Mouse (Mus musculus) stomach, embryonic 14.5 days (tissue): Measurements from ENCODE around the gene Dst. TPM values are rescaled to one million over a fixed set of nuclear protein-coding genes. Genes with fewer than 3 reads are reported as not detected.

ENCODE experiments used
- ATAC-seq: fragments of 200-750 bp; cut with Nextera tagmentation; 2 replicates; pipeline ENCODE4 v1.8.0; 2017; ENCODE audit warnings: low read depth, moderate TSS enrichment; ENCODE audit not compliant: insufficient number of reproducible peaks, insufficient read depth, low FRiP score
- H3K27ac ChIP-seq: fragments of 300-500 bp; sonication (generic); 2 replicates; pipeline ENCODE4 v1.5.1; 2014; ENCODE audit warnings: mild to moderate bottlenecking, low read length, moderate library complexity, mixed read lengths
- H3K27me3 ChIP-seq: fragments of 300-500 bp; sonication (generic); 2 replicates; pipeline ENCODE4 v1.6.1; 2014; ENCODE audit warnings: low read length, control low read depth, mixed read lengths; ENCODE audit not compliant: control insufficient read depth, insufficient read depth
- H3K36me3 ChIP-seq: fragments of 300-500 bp; sonication (generic); 2 replicates; pipeline ENCODE4 v1.6.1; 2014; ENCODE audit warnings: mild to moderate bottlenecking, control low read depth, low read length, moderate library complexity, mixed read lengths; ENCODE audit not compliant: control insufficient read depth, insufficient read depth
- H3K4me1 ChIP-seq: fragments of 300-500 bp; sonication (generic); 2 replicates; pipeline ENCODE4 v1.6.1; 2014; ENCODE audit warnings: low read length, control low read depth, mixed read lengths; ENCODE audit not compliant: control insufficient read depth, insufficient read depth
- H3K4me2 ChIP-seq: fragments of 300-500 bp; sonication (generic); replicated peaks from 2 replicates; pipeline ENCODE4 v1.6.1; 2014; ENCODE audit warnings: low read depth, low read length, control low read depth
- H3K4me3 ChIP-seq: fragments of 300-500 bp; sonication (generic); 2 replicates; pipeline ENCODE4 v1.5.1; 2014; ENCODE audit warnings: low read depth, low read length, control low read depth
- H3K9ac ChIP-seq: fragments of 300-500 bp; sonication (generic); replicated peaks from 2 replicates; pipeline ENCODE4 v1.6.1; 2014; ENCODE audit warnings: low read depth, mild to moderate bottlenecking, control low read depth, low read length, moderate library complexity, mixed read lengths
- H3K9me3 ChIP-seq: fragments of 300-500 bp; sonication (generic); 2 replicates; pipeline ENCODE4 v1.6.1; 2016; ENCODE audit warnings: low read depth, low read length, control low read depth; ENCODE audit not compliant: control insufficient read depth
- WGBS: fragments of 180-500 bp; shearing (Covaris S2); extraction: QIAGEN DNeasy Blood & Tissue Kit; methylation state at CpG from one replicate; pipeline ENCODE4 v1.1.7; 2014; 5-methylcytosine and 5-hydroxymethylcytosine counted together
- polyA plus RNA-seq: library from polyadenylated mRNA; unstranded; fragments of >200 nt; fragmentation: Nextera tagmentation; extraction: Ambion mirVana; gene quantifications from 2 replicates; pipeline ENCODE4 v1.2.1, GENCODE M21; 2014

Dst gene
- polyA plus RNA-seq, 1 experiment from 2014 or later: 42.0 TPM

DNA sequence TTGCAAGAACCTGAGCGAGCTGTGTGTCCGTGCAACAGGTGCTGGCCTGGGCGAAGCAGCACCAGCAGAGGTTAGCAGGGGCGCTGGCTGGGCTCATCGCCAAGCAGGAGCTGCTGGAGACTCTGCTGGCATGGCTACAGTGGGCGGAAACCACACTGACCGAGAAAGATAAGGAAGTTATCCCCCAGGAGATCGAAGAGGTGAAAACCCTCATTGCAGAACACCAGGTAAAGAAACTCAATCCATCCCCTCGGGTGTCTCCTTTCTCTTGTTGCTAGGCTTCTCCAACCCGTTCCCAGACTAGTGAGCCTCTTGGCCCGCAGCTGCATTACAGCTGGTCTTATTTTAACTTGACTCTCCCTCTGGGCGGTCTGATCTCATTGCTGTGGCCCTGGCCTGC lies 382.3 kb downstream of the Dst start:
- Histone ChIP-seq H3K9me3 (no peaks in the 10 kb centered on the region), H3K27ac (no peak overlapping the region), H3K4me2 (no peak overlapping the region), H3K36me3 (peaks cover 15% of the 10 kb centered on the region), H3K4me3 (no peak overlapping the region), H3K4me1 (no peaks in the 10 kb centered on the region), H3K27me3 (no peaks in the 10 kb centered on the region), H3K9ac (no peak overlapping the region)
- no peak for ATAC-seq
- WGBS: 85% methylated on average over 12 of the region's 12 CpGs

DNA sequence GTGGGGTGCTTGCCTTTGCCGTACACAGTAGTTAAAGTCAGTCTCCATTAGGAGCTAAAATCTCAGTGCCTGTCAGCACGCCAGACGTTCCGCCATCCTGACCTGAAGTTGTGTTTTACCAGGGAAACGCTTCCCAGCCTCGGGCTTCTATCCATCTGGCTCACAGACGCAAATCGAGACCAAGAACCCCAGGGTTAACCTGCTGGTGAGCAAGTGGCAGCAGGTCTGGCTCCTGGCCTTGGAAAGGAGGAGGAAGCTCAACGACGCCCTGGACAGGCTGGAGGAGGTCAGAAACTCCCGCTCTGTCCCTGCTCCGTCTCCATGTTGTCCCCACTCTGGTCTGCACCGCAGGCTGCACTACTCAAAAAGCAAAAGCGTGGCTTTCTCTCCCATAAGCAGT lies 385.2 kb downstream of the Dst start:
- ATAC-seq: no peak

DNA sequence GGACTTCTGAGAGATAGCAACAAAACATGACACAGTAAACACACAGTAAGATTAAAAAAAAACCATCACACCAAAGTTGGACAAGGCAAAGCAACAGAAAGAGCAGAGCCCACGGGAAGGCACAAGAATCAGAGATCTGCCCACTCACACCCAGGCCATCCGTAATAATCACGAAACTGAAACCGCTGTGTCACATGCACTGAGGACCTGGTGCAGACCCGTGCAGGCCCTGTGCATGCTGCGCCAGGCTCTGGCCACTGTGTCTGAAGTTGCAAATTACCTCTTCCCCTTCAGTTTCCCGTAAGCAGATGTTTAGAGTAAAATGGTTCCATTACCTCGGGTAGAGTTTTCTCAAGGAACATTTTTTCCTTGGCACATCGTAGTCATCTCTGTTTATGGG lies 389.6 kb downstream of the Dst start:
- no peak overlapping the region for H3K4me2 ChIP-seq
- 86% methylated on average over 9 of the region's 9 CpGs for WGBS
- no peak overlapping the region for H3K27ac ChIP-seq
- no peaks in the 10 kb centered on the region for H3K4me1 ChIP-seq
- H3K27me3 ChIP-seq: no peaks in the 10 kb centered on the region
- no peak for ATAC-seq
- H3K9me3 ChIP-seq: no peaks in the 10 kb centered on the region
- H3K9ac ChIP-seq: no peak overlapping the region
- H3K36me3 ChIP-seq: peaks cover 16% of the 10 kb centered on the region; the same call in 1 of the 2 replicates
- H3K4me3 ChIP-seq: no peak overlapping the region

More for the DNA sequence above, 385.2 kb downstream of the Dst start:
- H3K4me2 ChIP-seq: no peak overlapping the region
- H3K4me1 ChIP-seq: no peaks in the 10 kb centered on the region
- no peak overlapping the region for H3K4me3 ChIP-seq
- no peak overlapping the region for H3K9ac ChIP-seq
- H3K27ac ChIP-seq: no peak overlapping the region
- no peaks in the 10 kb centered on the region for H3K27me3 ChIP-seq
- no peaks in the 10 kb centered on the region for H3K9me3 ChIP-seq
- peaks cover 16% of the 10 kb centered on the region; the same call in 1 of the 2 replicates for H3K36me3 ChIP-seq
- 86% methylated on average over 14 of the region's 14 CpGs for WGBS

DNA sequence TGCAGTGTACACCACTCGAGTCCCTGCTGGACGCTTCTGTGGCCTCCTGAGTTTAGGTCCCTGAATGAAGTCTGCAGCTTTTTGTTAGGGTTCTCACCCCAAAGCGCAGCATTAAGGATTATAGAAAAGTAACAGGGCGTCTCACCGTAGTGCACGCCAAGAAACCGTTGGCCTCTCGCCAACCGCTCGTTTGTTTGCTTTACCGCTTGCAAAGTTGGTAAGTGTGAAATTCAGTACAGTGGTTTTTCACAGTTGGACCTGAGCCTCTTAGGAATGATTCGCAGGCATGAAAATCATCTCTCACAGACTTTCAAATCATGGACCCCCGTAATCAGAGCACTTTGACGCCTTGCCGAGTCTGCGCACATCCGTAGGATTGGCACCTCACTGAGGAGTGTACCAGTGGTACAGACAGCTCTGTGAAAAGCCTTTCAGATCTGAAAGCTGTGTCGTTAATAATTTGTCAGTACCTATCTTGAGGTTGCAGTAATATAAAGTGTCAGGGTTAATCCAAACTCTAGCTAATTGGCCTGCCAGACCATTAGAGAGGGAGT lies 390.7 kb downstream of the Dst start:
- ATAC-seq: no peak; the same call in 1 of the 2 replicates
- WGBS: 65% methylated on average over 18 of the region's 18 CpGs
- Histone ChIP-seq H3K4me2 (no peak overlapping the region), H3K36me3 (peaks cover 16% of the 10 kb centered on the region; the same call in 1 of the 2 replicates), H3K27ac (no peak overlapping the region), H3K9me3 (no peaks in the 10 kb centered on the region), H3K4me1 (no peaks in the 10 kb centered on the region), H3K27me3 (no peaks in the 10 kb centered on the region), H3K4me3 (no peak overlapping the region), H3K9ac (no peak overlapping the region)

DNA sequence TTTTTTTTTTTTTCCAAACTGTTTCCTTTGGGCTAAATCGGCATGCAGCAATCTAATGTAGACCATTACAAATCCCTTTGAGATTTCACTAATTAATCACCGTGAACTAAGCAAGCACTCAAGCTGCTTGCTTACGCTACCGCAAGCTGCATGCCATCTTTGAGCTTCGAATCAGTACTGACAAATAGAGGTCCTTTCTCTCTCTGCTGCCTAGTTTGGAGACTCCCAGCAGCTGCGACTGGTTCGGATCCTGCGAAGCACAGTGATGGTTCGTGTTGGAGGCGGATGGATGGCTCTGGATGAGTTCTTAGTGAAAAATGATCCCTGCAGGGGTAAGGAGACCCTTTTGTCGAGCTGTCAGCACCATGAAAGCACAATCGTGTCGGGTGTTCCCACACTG lies 391.5 kb downstream of the Dst start:
- H3K9ac ChIP-seq: no peak overlapping the region
- H3K36me3 ChIP-seq: peaks cover 16% of the 10 kb centered on the region; the same call in 1 of the 2 replicates
- H3K4me1 ChIP-seq: no peaks in the 10 kb centered on the region
- WGBS: 71% methylated on average over 13 of the region's 13 CpGs
- H3K4me2 ChIP-seq: no peak overlapping the region
- ATAC-seq: no peak
- H3K27me3 ChIP-seq: no peaks in the 10 kb centered on the region
- H3K4me3 ChIP-seq: no peak overlapping the region
- no peaks in the 10 kb centered on the region for H3K9me3 ChIP-seq
- no peak overlapping the region for H3K27ac ChIP-seq

DNA sequence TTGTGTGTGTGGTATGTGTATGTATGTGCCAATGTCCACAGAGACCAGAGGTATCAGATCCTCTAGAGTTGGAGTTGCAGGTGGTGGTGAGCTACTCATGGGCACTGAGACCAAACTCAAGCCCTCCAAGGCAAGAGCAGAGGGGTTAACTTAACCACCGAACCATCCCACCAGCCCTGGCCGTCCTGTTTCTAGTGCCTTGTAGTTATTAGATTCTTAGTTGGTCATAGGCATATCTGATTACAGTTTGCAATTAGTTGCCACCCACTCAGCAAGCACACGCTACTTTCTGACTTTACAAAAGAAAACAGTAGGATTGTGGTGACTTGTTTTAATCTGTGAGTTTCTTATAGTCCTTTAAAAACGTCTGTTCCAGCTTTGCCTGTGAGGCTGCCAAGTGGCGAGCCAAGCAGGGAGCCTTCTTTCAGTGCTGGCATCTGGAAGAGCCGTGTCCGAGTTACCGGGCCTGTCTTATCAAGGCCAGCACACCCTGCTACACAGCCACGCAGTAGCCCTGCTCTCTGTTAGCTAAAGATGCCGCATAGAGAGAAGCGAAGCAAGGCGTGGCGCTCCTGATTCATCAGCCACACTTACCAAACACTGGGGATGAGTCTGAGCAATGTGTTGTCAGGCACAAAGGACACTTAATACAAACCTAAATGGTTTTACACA lies 392.4 kb downstream of the Dst start:
- H3K27me3 ChIP-seq: no peaks in the 10 kb centered on the region
- no peak overlapping the region for H3K4me2 ChIP-seq
- H3K4me1 ChIP-seq: no peaks in the 10 kb centered on the region
- WGBS: 82% methylated on average over 13 of the region's 13 CpGs
- H3K9ac ChIP-seq: no peak overlapping the region
- no peak overlapping the region for H3K27ac ChIP-seq
- ATAC-seq: no peak
- H3K36me3 ChIP-seq: peaks cover 8% of the 10 kb centered on the region; the same call in 1 of the 2 replicates
- H3K9me3 ChIP-seq: no peaks in the 10 kb centered on the region
- H3K4me3 ChIP-seq: no peak overlapping the region

DNA sequence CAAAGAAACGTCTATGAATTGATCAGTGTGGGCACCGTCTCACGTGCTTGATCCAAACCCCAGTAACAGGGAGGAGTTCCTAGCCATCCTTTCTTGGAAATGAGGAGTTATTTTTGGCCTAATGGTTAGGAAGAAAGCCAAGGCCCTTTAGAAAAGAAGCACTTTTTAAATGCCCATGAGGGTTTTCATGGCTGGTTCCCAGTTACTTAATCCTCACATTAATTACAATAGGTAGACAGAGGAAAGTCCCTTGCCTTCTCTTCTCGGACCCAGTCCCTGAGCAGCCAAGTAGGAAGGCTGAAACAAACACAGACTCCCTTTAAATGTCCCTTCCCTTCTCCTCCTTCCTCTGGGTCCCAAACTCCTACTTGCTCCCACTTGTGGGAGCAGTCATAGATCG lies 396.2 kb downstream of the Dst start:
- ATAC-seq: no peak
- Histone ChIP-seq H3K9ac (no peak overlapping the region), H3K4me1 (no peaks in the 10 kb centered on the region), H3K27me3 (no peaks in the 10 kb centered on the region), H3K27ac (no peak overlapping the region), H3K4me2 (no peak overlapping the region), H3K36me3 (0 out of 2 replicates have a peak, but pooled peaks cover 5% of the 10 kb centered on the region), H3K4me3 (no peak overlapping the region), H3K9me3 (no peaks in the 10 kb centered on the region)
- WGBS: 80% methylated on average over 5 of the region's 5 CpGs

DNA sequence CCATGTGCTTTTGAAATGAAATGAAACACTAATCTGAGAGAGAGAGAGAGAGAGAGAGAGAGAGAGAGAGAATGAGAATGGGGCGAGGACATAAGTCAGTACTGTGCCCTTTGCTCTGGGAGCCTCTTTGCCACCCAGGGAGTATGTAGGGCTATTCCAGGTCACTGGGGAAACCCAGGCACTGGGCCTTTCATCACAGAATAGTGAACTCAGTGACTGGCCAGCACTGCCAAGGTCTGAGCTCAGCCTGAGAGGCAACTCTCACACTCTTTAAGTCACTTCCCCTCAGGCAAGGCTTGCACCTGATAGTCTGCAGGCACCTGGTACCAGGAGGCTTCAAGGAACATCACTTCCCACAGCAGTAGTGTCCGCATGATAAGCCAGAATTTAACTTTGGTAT lies 398.7 kb downstream of the Dst start:
- no peak for ATAC-seq
- H3K27ac ChIP-seq: no peak overlapping the region
- H3K27me3 ChIP-seq: no peaks in the 10 kb centered on the region
- 97% methylated on average over 2 of the region's 2 CpGs for WGBS
- H3K4me1 ChIP-seq: no peaks in the 10 kb centered on the region
- H3K9ac ChIP-seq: no peak overlapping the region
- H3K4me3 ChIP-seq: no peak overlapping the region
- 0 out of 2 replicates have a peak, but pooled peaks cover 5% of the 10 kb centered on the region for H3K36me3 ChIP-seq
- no peaks in the 10 kb centered on the region for H3K9me3 ChIP-seq
- no peak overlapping the region for H3K4me2 ChIP-seq
